Mouse (Mus musculus) hindbrain, embryonic 10.5 days (tissue): Measurements from ENCODE around the gene Tagln2. TPM values are rescaled to one million over a fixed set of nuclear protein-coding genes. Genes with fewer than 3 reads are reported as not detected.
A peak's percentile ranks its signal among the peaks of the same experiment; 100 is the strongest.

Source experiments
- DNase-seq: peaks from one replicate; pipeline ENCODE4 v3.0.0-alpha.2; 2017; ENCODE audit warnings: low spot score
- H3K27ac ChIP-seq: fragments of 300-500 bp; sonication (generic); 2 replicates; pipeline ENCODE4 v1.5.1; 2016; ENCODE audit warnings: mild to moderate bottlenecking, moderate library complexity
- H3K27me3 ChIP-seq: fragments of 300-500 bp; sonication (generic); 2 replicates; pipeline ENCODE4 v1.6.1; 2016; ENCODE audit warnings: mild to moderate bottlenecking; ENCODE audit not compliant: poor library complexity, insufficient read depth, severe bottlenecking
- H3K36me3 ChIP-seq: fragments of 300-500 bp; sonication (generic); 2 replicates; pipeline ENCODE4 v1.6.1; 2016; ENCODE audit warnings: mild to moderate bottlenecking, moderate library complexity
- H3K4me1 ChIP-seq: fragments of 300-500 bp; sonication (generic); replicated peaks from 2 replicates; pipeline ENCODE4 v1.6.1; 2016; ENCODE audit warnings: mild to moderate bottlenecking
- H3K4me3 ChIP-seq: fragments of 300-500 bp; sonication (generic); 2 replicates; pipeline ENCODE4 v1.5.1; 2016; ENCODE audit warnings: mild to moderate bottlenecking, moderate library complexity
- H3K9me3 ChIP-seq: fragments of 300-500 bp; sonication (generic); 2 replicates; pipeline ENCODE4 v1.6.1; 2016; ENCODE audit warnings: mild to moderate bottlenecking, moderate library complexity
- WGBS: fragments of 180-500 bp; shearing (Covaris S2); methylation state at CpG from one replicate; pipeline ENCODE4 v1.1.7; 2016; 5-methylcytosine and 5-hydroxymethylcytosine counted together
- polyA plus RNA-seq: library from polyadenylated mRNA; unstranded; fragments of >200 nt; fragmentation: Nextera tagmentation; extraction: Ambion mirVana; gene quantifications from 2 replicates; pipeline ENCODE4 v1.2.1, GENCODE M21; 2016

The Tagln2 gene
- 73.3 and 80.4 TPM in 2 replicates for polyA plus RNA-seq

GRCm38 (mm10) chr1:172499765-172500441 lies at the start of gene Tagln2:
Gene Tagln2 (plus strand): TSS chr1:172500047.
- Histone ChIP-seq H3K36me3 (peaks cover 42% of the 10 kb centered on the region), H3K4me1 (peaks cover 59% of the 10 kb centered on the region), H3K27me3 (peaks cover 82% of the 10 kb centered on the region), H3K9me3 (no peaks in the 10 kb centered on the region), H3K27ac (peak within 1 kb of the TSS; percentile 81), H3K4me3 (peak within 1 kb of the TSS; percentile 56)
- DNase-seq: peak; percentile 72
- WGBS: 1% methylated on average over 30 of the region's 30 CpGs

- Histone ChIP-seq H3K27me3 (peaks cover 2% of the 10 kb centered on the region; the same call in 1 of the 2 replicates), H3K36me3 (no peaks in the 10 kb centered on the region), H3K4me1 (peaks cover 8% of the 10 kb centered on the region), H3K9me3 (no peaks in the 10 kb centered on the region), H3K4me3 (no peak overlapping the region), H3K27ac (no peak overlapping the region)
- DNase-seq: no peak
- WGBS: 24% methylated on average over 2 of the region's 2 CpGs
These were observed 49.6 kb upstream of the Tagln2 start for GRCm38 (mm10) chr1:172450226-172450625.

- 38% methylated on average over 17 of the region's 17 CpGs for WGBS
- no peak overlapping the region for H3K4me3 ChIP-seq
- peaks cover 15% of the 10 kb centered on the region for H3K4me1 ChIP-seq
- H3K36me3 ChIP-seq: no peaks in the 10 kb centered on the region
- peaks cover 2% of the 10 kb centered on the region; the same call in 1 of the 2 replicates for H3K27me3 ChIP-seq
- H3K27ac ChIP-seq: no peak overlapping the region
- H3K9me3 ChIP-seq: no peaks in the 10 kb centered on the region
- DNase-seq: no peak
These were observed 48.9 kb upstream of the Tagln2 start for GRCm38 (mm10) chr1:172450848-172451470.

- 77% methylated on average over 2 of the region's 2 CpGs for WGBS
- H3K36me3 ChIP-seq: no peaks in the 10 kb centered on the region
These were observed 46.9 kb upstream of the Tagln2 start for GRCm38 (mm10) chr1:172452911-172453310.

GRCm38 (mm10) chr1:172453810-172454209 lies 46.0 kb upstream of the Tagln2 start:
- Histone ChIP-seq H3K27me3 (peaks cover 2% of the 10 kb centered on the region; the same call in 1 of the 2 replicates), H3K36me3 (no peaks in the 10 kb centered on the region), H3K27ac (no peak overlapping the region), H3K4me3 (no peak overlapping the region), H3K4me1 (peaks cover 18% of the 10 kb centered on the region), H3K9me3 (no peaks in the 10 kb centered on the region)
- DNase-seq: no peak
- 96% methylated on average over 2 of the region's 2 CpGs for WGBS

More at GRCm38 (mm10) chr1:172452911-172453310, 46.9 kb upstream of the Tagln2 start:
- no peak overlapping the region for H3K27ac ChIP-seq
- no peaks in the 10 kb centered on the region for H3K9me3 ChIP-seq
- no peak overlapping the region for H3K4me3 ChIP-seq
- peaks cover 2% of the 10 kb centered on the region; the same call in 1 of the 2 replicates for H3K27me3 ChIP-seq
- H3K4me1 ChIP-seq: peaks cover 18% of the 10 kb centered on the region
- DNase-seq: no peak

- no peak for DNase-seq
- Histone ChIP-seq H3K27ac (no peak overlapping the region), H3K4me3 (no peak overlapping the region), H3K9me3 (no peaks in the 10 kb centered on the region), H3K4me1 (peaks cover 18% of the 10 kb centered on the region), H3K27me3 (peaks cover 2% of the 10 kb centered on the region; the same call in 1 of the 2 replicates), H3K36me3 (no peaks in the 10 kb centered on the region)
- 8% methylated on average over 4 of the region's 4 CpGs for WGBS
These were observed 44.4 kb upstream of the Tagln2 start for GRCm38 (mm10) chr1:172455416-172455815.

GRCm38 (mm10) chr1:172456001-172456677 lies 43.7 kb upstream of the Tagln2 start:
- no peaks in the 10 kb centered on the region for H3K9me3 ChIP-seq
- peaks cover 11% of the 10 kb centered on the region; the same call in 1 of the 2 replicates for H3K4me1 ChIP-seq
- H3K36me3 ChIP-seq: no peaks in the 10 kb centered on the region
- DNase-seq: no peak
- H3K4me3 ChIP-seq: no peak overlapping the region
- no peak overlapping the region for H3K27ac ChIP-seq
- WGBS: 73% methylated on average over 7 of the region's 7 CpGs
- no peaks in the 10 kb centered on the region for H3K27me3 ChIP-seq

GRCm38 (mm10) chr1:172457196-172457595 lies 42.7 kb upstream of the Tagln2 start:
- Histone ChIP-seq H3K4me1 (peaks cover 9% of the 10 kb centered on the region; the same call in 1 of the 2 replicates), H3K36me3 (no peaks in the 10 kb centered on the region), H3K4me3 (no peak overlapping the region), H3K27me3 (no peaks in the 10 kb centered on the region), H3K27ac (no peak overlapping the region), H3K9me3 (no peaks in the 10 kb centered on the region)
- WGBS: 95% methylated on average over 3 of the region's 3 CpGs
- no peak for DNase-seq

- no peak overlapping the region for H3K27ac ChIP-seq
- peaks cover 9% of the 10 kb centered on the region; the same call in 1 of the 2 replicates for H3K4me1 ChIP-seq
- H3K4me3 ChIP-seq: no peak overlapping the region
- H3K36me3 ChIP-seq: no peaks in the 10 kb centered on the region
- no peak for DNase-seq
- 83% methylated on average over 3 of the region's 3 CpGs for WGBS
- H3K27me3 ChIP-seq: no peaks in the 10 kb centered on the region
- no peaks in the 10 kb centered on the region for H3K9me3 ChIP-seq
These were observed 41.8 kb upstream of the Tagln2 start for GRCm38 (mm10) chr1:172458041-172458440.

- Histone ChIP-seq H3K27ac (no peak overlapping the region), H3K27me3 (no peaks in the 10 kb centered on the region), H3K4me1 (0 out of 2 replicates have a peak, but pooled peaks cover 4% of the 10 kb centered on the region), H3K9me3 (no peaks in the 10 kb centered on the region), H3K36me3 (no peaks in the 10 kb centered on the region), H3K4me3 (no peak overlapping the region)
- WGBS: 81% methylated on average over 2 of the region's 2 CpGs
- DNase-seq: no peak
These were observed 38.2 kb upstream of the Tagln2 start for GRCm38 (mm10) chr1:172461602-172462001.

- Histone ChIP-seq H3K36me3 (no peaks in the 10 kb centered on the region), H3K27me3 (no peaks in the 10 kb centered on the region), H3K27ac (no peak overlapping the region), H3K4me1 (0 out of 2 replicates have a peak, but pooled peaks cover 4% of the 10 kb centered on the region), H3K9me3 (no peaks in the 10 kb centered on the region), H3K4me3 (no peak overlapping the region)
- no peak for DNase-seq
- WGBS: 83% methylated on average over 3 of the region's 3 CpGs
These were observed 37.3 kb upstream of the Tagln2 start for GRCm38 (mm10) chr1:172462534-172462933.

GRCm38 (mm10) chr1:172463387-172464333 lies 36.2 kb upstream of the Tagln2 start:
- H3K9me3 ChIP-seq: no peaks in the 10 kb centered on the region
- WGBS: 88% methylated on average over 16 of the region's 16 CpGs
- no peak overlapping the region for H3K4me3 ChIP-seq
- no peak overlapping the region for H3K27ac ChIP-seq
- no peaks in the 10 kb centered on the region for H3K27me3 ChIP-seq
- no peaks in the 10 kb centered on the region for H3K36me3 ChIP-seq
- H3K4me1 ChIP-seq: peaks cover 4% of the 10 kb centered on the region; the same call in 1 of the 2 replicates
- no peak for DNase-seq
